Mouse (Mus musculus) megakaryocyte, adult 5-6 weeks (primary cell): ENCODE measurements around the gene Alg9. TPM values are rescaled to one million over a fixed set of nuclear protein-coding genes. Genes with fewer than 3 reads are reported as not detected.

ENCODE experiments used
- ATAC-seq: 2 replicates; pipeline ENCODE4 v1.8.0; 2016; ENCODE audit warnings: mild to moderate bottlenecking, inconsistent platforms; ENCODE audit not compliant: poor library complexity, severe bottlenecking
- total RNA-seq, 2 experiments: library from RNA; stranded (forward) in 1 of 2; stranded (reverse) in 1 of 2; fragments of 153-499, 151-499 nt in 1 of 2; fragments of 221-1000, 200-1000 nt in 1 of 2; gene quantifications; 2 replicates each; pipeline versions ENCODE4 v1.2.3 to v1.2.4; 2015 to 2017

The Alg9 gene
- total RNA-seq, 2 experiments from 2014 or later: 14.3 to 15.1 TPM

GRCm38 (mm10) chr9:50849755-50850154 lies 74.9 kb downstream of the Alg9 start:
- no peak for ATAC-seq

- no peak for ATAC-seq
Observed at GRCm38 (mm10) chr9:50850271-50850670, 75.5 kb downstream of the Alg9 start.

GRCm38 (mm10) chr9:50850713-50851112 lies 75.9 kb downstream of the Alg9 start:
- ATAC-seq: peak; percentile 63

- ATAC-seq: peak; percentile 15
Observed at GRCm38 (mm10) chr9:50852634-50853349, 78.0 kb downstream of the Alg9 start.

- no peak for ATAC-seq
Observed at GRCm38 (mm10) chr9:50854376-50854775, 79.6 kb downstream of the Alg9 start.

GRCm38 (mm10) chr9:50855133-50855766 lies 80.4 kb downstream of the Alg9 start:
- no peak for ATAC-seq

- ATAC-seq: no peak
Observed at GRCm38 (mm10) chr9:50855780-50856179, 81.0 kb downstream of the Alg9 start.

- peak; percentile 94 for ATAC-seq
Observed at GRCm38 (mm10) chr9:50856341-50857081, 81.7 kb downstream of the Alg9 start.

GRCm38 (mm10) chr9:50857082-50857641 lies 82.3 kb downstream of the Alg9 start:
- ATAC-seq: peak; percentile 25

GRCm38 (mm10) chr9:50858681-50859080 lies 83.9 kb downstream of the Alg9 start:
- ATAC-seq: no peak

GRCm38 (mm10) chr9:50861119-50861839 lies 86.5 kb downstream of the Alg9 start:
- no peak for ATAC-seq

GRCm38 (mm10) chr9:50863824-50864223 lies 89.0 kb downstream of the Alg9 start:
- ATAC-seq: no peak

GRCm38 (mm10) chr9:50864877-50865276 lies 90.1 kb downstream of the Alg9 start:
- no peak for ATAC-seq

GRCm38 (mm10) chr9:50865803-50866202 lies 91.0 kb downstream of the Alg9 start:
- ATAC-seq: peak; percentile 97

GRCm38 (mm10) chr9:50867015-50867414 lies 92.2 kb downstream of the Alg9 start:
- ATAC-seq: no peak

GRCm38 (mm10) chr9:50868182-50868581 lies 93.4 kb downstream of the Alg9 start:
- ATAC-seq: no peak

GRCm38 (mm10) chr9:50873210-50873609 lies 98.4 kb downstream of the Alg9 start:
- ATAC-seq: no peak

- no peak for ATAC-seq
Observed at GRCm38 (mm10) chr9:50874031-50874430, 99.2 kb downstream of the Alg9 start.

GRCm38 (mm10) chr9:50875470-50875869 lies 100.7 kb downstream of the Alg9 start:
- ATAC-seq: no peak

GRCm38 (mm10) chr9:50876287-50876686 lies 101.5 kb downstream of the Alg9 start:
- no peak for ATAC-seq

GRCm38 (mm10) chr9:50877431-50877830 lies 102.6 kb downstream of the Alg9 start:
- ATAC-seq: no peak
